Mouse (Mus musculus): ENCODE measurements at regions not wholly inside any gene's neighbourhood (a gene's known extent, or its start where the extent isn't known, plus 50 kb on each side); places are given as distances from the start of the nearest gene placed in this dataset.

DNA sequence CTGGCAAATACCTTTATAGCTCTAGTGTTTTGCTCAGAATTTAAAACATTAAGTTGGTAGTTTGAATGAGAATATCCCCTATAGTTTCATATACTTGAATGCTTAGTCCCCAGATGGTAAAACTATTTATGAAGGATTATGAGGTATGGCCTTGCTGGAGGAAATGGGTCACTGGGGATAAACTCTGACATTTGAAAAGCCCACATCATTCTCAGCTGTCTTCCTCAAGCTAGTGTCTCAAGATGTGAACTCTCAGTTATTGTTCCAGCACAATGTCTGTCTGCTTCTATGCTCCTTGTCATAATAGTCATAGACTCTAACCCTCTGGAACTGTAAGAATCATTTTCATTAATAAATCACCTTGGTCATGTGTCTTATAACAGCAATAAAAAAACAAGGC, 2004.1 kb upstream of the Gm8797 start:
- no peak for DNase-seq (ENCODE audit: low spot score)

DNA sequence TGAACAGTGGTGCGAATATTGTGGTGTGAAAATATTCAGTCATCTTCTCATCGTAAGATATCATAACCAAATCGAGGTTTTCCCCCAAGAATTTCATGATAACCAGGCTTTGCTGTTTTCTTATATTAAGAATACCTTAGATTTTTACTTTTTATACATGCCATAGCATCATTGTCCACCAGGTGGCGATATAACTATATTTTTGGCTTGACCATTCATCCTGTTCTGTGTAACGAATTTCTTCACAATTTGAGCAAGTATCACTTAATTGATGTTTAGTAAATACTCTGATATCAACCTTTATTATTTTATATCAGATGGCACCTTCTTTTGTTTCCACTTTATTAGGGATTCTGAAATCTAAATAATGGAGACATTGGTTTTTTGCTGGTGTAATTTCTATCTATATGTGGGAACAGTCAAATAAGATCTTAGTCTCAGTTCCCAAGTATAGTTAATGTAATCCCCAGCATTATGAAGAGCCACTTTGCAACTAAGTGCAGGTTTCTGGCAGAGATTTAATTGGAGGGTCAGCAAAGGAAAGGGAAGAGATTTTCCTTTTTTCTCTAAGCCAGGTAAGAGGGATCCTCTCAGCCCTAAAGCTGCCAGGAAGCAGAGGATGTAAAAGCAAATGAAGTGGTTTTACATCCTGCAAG, 1998.9 kb upstream of the Gm8797 start:
- peak; percentile 73 for DNase-seq (ENCODE audit: low spot score)

- no peak for DNase-seq (ENCODE audit: low spot score)
These were observed 1989.3 kb upstream of the Gm8797 start for GRCm38 (mm10) chr3:3761346-3761745.

- no peak for DNase-seq (ENCODE audit: low spot score)
These were observed 1966.4 kb upstream of the Gm8797 start for GRCm38 (mm10) chr3:3784200-3784599.

- DNase-seq (ENCODE audit: low spot score) = peak; percentile 1
These were observed 1964.6 kb upstream of the Gm8797 start for GRCm38 (mm10) chr3:3786039-3786438.

- DNase-seq (ENCODE audit: low spot score) = no peak
These were observed 1942.8 kb upstream of the Gm8797 start for GRCm38 (mm10) chr3:3807821-3808220.

GRCm38 (mm10) chr3:3829020-3829419, 1921.6 kb upstream of the Gm8797 start:
- DNase-seq (ENCODE audit: low spot score) = no peak

GRCm38 (mm10) chr3:3831411-3832286, 1919.0 kb upstream of the Gm8797 start:
- no peak for DNase-seq (ENCODE audit: low spot score)
